Mouse (Mus musculus) embryo, embryonic 11 days (tissue): ENCODE results near the gene Rnf32.
A peak's percentile ranks its signal among the peaks of the same experiment; 100 is the strongest.

Source experiments
- DNase-seq: peaks from one replicate; pipeline ENCODE4 v3.0.0-alpha.2; 2015

Rnf32 gene

GRCm38 (mm10) chr5:29195570-29196263 lies at the start of gene Rnf32:
Gene Rnf32, plus strand, starts transcription at chr5:29195992.
- DNase-seq = peak; percentile 97

GRCm38 (mm10) chr5:29150146-29150545 lies 45.6 kb upstream of the Rnf32 start:
- DNase-seq = no peak

- DNase-seq = no peak
These were observed 35.9 kb upstream of the Rnf32 start for GRCm38 (mm10) chr5:29159849-29160248.

GRCm38 (mm10) chr5:29166947-29167346 lies 28.8 kb upstream of the Rnf32 start:
- no peak for DNase-seq

GRCm38 (mm10) chr5:29170193-29170592 lies 25.6 kb upstream of the Rnf32 start:
- no peak for DNase-seq

- no peak for DNase-seq
These were observed 24.6 kb upstream of the Rnf32 start for GRCm38 (mm10) chr5:29171165-29171564.

- no peak for DNase-seq
These were observed 9.0 kb upstream of the Rnf32 start for GRCm38 (mm10) chr5:29186798-29187197.

GRCm38 (mm10) chr5:29195231-29195569 lies 592 bp upstream of the Rnf32 start:
- DNase-seq = no peak

- DNase-seq = no peak
These were observed 469 bp downstream of the Rnf32 start for GRCm38 (mm10) chr5:29196264-29196658.

GRCm38 (mm10) chr5:29197187-29197586 lies 1.4 kb downstream of the Rnf32 start:
- no peak for DNase-seq

- DNase-seq = no peak
These were observed 3.2 kb downstream of the Rnf32 start for GRCm38 (mm10) chr5:29198960-29199488.

- DNase-seq = no peak
These were observed 4.1 kb downstream of the Rnf32 start for GRCm38 (mm10) chr5:29199868-29200267.

- DNase-seq = no peak
These were observed 9.9 kb downstream of the Rnf32 start for GRCm38 (mm10) chr5:29205690-29206089.

- DNase-seq = no peak
These were observed 16.3 kb downstream of the Rnf32 start for GRCm38 (mm10) chr5:29211980-29212555.

- DNase-seq = no peak
These were observed 22.2 kb downstream of the Rnf32 start for GRCm38 (mm10) chr5:29217997-29218396.

- DNase-seq = no peak
These were observed 28.3 kb downstream of the Rnf32 start for GRCm38 (mm10) chr5:29224089-29224488.

- DNase-seq = no peak
These were observed 34.7 kb downstream of the Rnf32 start for GRCm38 (mm10) chr5:29230481-29230880.

- no peak for DNase-seq
These were observed 42.6 kb downstream of the Rnf32 start for GRCm38 (mm10) chr5:29238379-29238778.

- no peak for DNase-seq
These were observed 49.0 kb downstream of the Rnf32 start for GRCm38 (mm10) chr5:29244769-29245168.

- peak; percentile 30 for DNase-seq
These were observed 55.2 kb downstream of the Rnf32 start for GRCm38 (mm10) chr5:29250795-29251495.

GRCm38 (mm10) chr5:29251496-29251873 lies 55.7 kb downstream of the Rnf32 start:
- no peak for DNase-seq

- DNase-seq = no peak
These were observed 58.1 kb downstream of the Rnf32 start for GRCm38 (mm10) chr5:29253876-29254275.

GRCm38 (mm10) chr5:29270879-29271278 lies 75.1 kb downstream of the Rnf32 start:
- peak; percentile 16 for DNase-seq

GRCm38 (mm10) chr5:29273426-29273825 lies 77.6 kb downstream of the Rnf32 start:
- no peak for DNase-seq
